Mouse (Mus musculus) intestine, postnatal 0 days (tissue): ENCODE measurements around the gene Mthfsl. TPM values are rescaled to one million over a fixed set of nuclear protein-coding genes. Genes with fewer than 3 reads are reported as not detected.
"Not testable (repeated sequence)": the region's sequence is repeated elsewhere in the genome, so short reads cannot be mapped to it uniquely, and the experiment has no call there.

Experiments
- ATAC-seq: fragments of 200-750 bp; cut with Nextera tagmentation; 2 replicates; pipeline ENCODE4 v1.8.0; 2017; ENCODE audit warnings: mild to moderate bottlenecking, moderate TSS enrichment, moderate library complexity
- H3K27ac ChIP-seq: fragments of 300-500 bp; sonication (generic); 2 replicates; pipeline ENCODE4 v1.5.1; 2014; ENCODE audit warnings: mild to moderate bottlenecking, low read depth, low read length, moderate library complexity
- H3K27me3 ChIP-seq: fragments of 300-500 bp; sonication (generic); replicated peaks from 2 replicates; pipeline ENCODE4 v1.6.1; 2014; ENCODE audit warnings: low read length, mixed read lengths; ENCODE audit not compliant: control insufficient read depth, insufficient read depth
- H3K36me3 ChIP-seq: fragments of 300-500 bp; sonication (generic); 2 replicates; pipeline ENCODE4 v1.6.1; 2014; ENCODE audit warnings: mild to moderate bottlenecking, moderate library complexity; ENCODE audit not compliant: control insufficient read depth, insufficient read depth
- H3K4me1 ChIP-seq: fragments of 300-500 bp; sonication (generic); replicated peaks from 2 replicates; pipeline ENCODE4 v1.6.1; 2014; ENCODE audit warnings: antibody characterized with exemption, low read length, mixed read lengths; ENCODE audit not compliant: control insufficient read depth, insufficient read depth
- H3K4me2 ChIP-seq: fragments of 300-500 bp; sonication (generic); replicated peaks from 2 replicates; pipeline ENCODE4 v1.6.1; 2014; ENCODE audit warnings: low read depth, mild to moderate bottlenecking, moderate library complexity
- H3K4me3 ChIP-seq: fragments of 300-500 bp; sonication (generic); 2 replicates; pipeline ENCODE4 v1.5.1; 2014; ENCODE audit warnings: low read depth, low read length
- H3K9ac ChIP-seq: fragments of 300-500 bp; sonication (generic); 2 replicates; pipeline ENCODE4 v1.6.1; 2014; ENCODE audit warnings: mild to moderate bottlenecking, low read depth, low read length
- H3K9me3 ChIP-seq: fragments of 300-500 bp; sonication (generic); 2 replicates; pipeline ENCODE4 v1.6.1; 2016; ENCODE audit warnings: mixed run types; ENCODE audit not compliant: control insufficient read depth
- CTCF ChIP-seq: sonication (generic); IDR thresholded peaks from 2 replicates; pipeline ENCODE4 v1.5.1; 2016; ENCODE audit warnings: low read depth, mild to moderate bottlenecking, control low read depth, antibody characterized with exemption, moderate library complexity
- WGBS: fragments of 180-500 bp; shearing (Covaris S2); extraction: QIAGEN DNeasy Blood & Tissue Kit; methylation state at CpG from one replicate; pipeline ENCODE4 v1.1.7; 2014; 5-methylcytosine and 5-hydroxymethylcytosine counted together
- polyA plus RNA-seq: library from polyadenylated mRNA; unstranded; fragments of >200 nt; fragmentation: Nextera tagmentation; extraction: Ambion mirVana; gene quantifications from 2 replicates; pipeline ENCODE4 v1.2.1, GENCODE M21; 2015

Gene Mthfsl
- polyA plus RNA-seq, 1 experiment from 2014 or later = 53.3 TPM

DNA sequence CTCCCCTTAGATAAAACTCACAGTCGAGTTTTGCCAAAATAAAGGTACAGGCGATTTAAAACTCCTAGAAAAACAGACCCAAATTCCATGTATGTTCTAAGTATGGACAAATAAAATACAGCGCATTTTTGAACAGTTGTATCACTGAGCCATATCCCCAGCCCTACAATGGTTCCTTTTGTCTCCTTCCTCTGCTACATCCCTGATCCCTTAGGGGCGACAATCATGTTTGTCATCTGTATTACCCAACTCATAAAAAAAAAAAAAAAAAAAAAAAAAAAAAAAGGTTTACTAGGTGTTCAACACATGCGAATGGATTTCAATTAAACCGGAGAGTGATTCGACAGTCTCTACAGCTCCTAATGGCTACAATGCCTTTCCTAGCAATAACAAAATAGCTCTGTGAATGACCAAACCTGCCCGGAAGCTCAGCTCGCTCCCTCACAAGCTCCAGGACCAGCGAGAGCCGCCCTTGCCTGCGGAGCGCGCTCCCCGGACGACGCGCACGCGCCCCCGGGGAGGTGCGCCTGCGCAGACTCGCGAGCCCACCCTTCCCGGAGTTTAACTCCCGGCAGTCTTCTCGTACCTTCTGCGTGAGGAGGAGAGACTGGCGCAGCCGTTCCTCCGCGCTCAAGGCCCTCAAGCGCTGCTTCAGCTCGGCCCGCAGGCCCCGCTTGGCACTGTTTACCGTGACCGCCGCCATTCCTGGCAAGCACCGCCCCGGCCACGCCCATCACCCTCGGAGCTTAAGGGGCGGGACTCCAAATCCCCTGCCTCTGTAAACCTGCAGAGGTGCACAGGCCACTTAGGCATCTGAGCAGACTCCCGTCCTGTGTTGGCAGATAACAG, 799 bp downstream of the Mthfsl start:
- peak overlapping the region; percentile 52 for H3K4me2 ChIP-seq
- not testable (repeated sequence) for H3K4me1 ChIP-seq, H3K27ac ChIP-seq, H3K9me3 ChIP-seq, H3K36me3 ChIP-seq, H3K27me3 ChIP-seq, H3K9ac ChIP-seq
- peak overlapping the region; percentile 30 for H3K4me3 ChIP-seq
- 10% methylated on average over 7 of the region's 46 CpGs for WGBS
- peak; percentile 92 for ATAC-seq

GRCm38 (mm10) chr9:88718593-88718992, 1.5 kb downstream of the Mthfsl start:
- H3K9ac ChIP-seq, H3K27me3 ChIP-seq, H3K36me3 ChIP-seq, H3K4me1 ChIP-seq, H3K27ac ChIP-seq, ATAC-seq, H3K9me3 ChIP-seq, H3K4me3 ChIP-seq: not testable (repeated sequence)
- H3K4me2 ChIP-seq = peak overlapping the region; percentile 52
- 63% methylated on average over 4 of the region's 5 CpGs for WGBS

- peak; percentile 48 for TF ChIP-seq CTCF
- not testable (repeated sequence) for H3K4me3 ChIP-seq, H3K4me2 ChIP-seq, H3K27ac ChIP-seq, H3K27me3 ChIP-seq, H3K9ac ChIP-seq, H3K4me1 ChIP-seq, H3K9me3 ChIP-seq, H3K36me3 ChIP-seq, ATAC-seq
- WGBS = 34% methylated on average over 2 of the region's 2 CpGs
These were observed 2.0 kb downstream of the Mthfsl start for GRCm38 (mm10) chr9:88718140-88718539.

DNA sequence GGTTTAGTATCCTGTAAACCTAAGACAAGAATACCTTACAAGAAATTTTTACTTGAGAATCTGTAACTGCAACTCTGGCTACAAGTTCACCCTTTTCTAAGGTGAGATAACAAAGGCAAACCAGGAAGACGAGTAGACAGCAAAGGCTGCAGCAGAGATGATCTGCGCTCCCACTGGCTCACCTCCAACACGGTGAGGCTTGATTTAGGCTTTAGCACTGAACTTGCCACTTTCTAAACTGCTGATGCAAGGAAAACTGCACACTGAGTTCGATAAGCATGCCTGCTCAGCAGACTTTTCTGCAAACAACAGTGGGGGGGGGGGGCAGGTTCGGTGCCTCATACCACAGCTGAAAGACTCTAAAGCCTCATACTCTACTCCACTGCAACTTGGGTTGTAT, 5.6 kb downstream of the Mthfsl start:
- not testable (repeated sequence) for H3K9ac ChIP-seq

DNA sequence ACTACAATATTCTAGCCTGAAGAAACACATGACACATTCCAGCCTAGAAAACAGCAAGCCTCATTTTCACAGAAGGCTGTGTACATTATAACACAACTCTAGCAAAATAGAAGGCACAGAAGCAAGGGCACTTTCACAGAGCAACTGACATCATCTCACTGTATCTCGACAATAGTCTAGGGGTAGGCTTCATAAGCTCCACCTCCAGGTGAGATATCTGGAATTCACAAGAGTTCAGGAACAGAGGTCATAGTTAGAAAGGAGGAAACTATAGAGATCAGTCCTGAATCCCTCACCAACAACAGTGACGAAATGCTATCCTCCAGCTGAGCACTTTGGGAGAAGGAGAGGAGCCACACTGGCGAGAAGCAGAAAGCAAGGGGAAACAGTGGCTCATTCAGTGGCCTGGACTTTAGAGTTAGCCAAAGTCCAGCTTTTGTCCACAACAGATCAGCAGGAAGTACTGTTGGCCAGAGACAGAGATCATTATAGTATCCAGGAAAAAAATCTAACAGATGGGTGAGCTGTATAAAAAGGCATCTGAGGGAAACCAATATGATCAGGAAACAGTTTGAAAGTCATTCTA, 7.8 kb downstream of the Mthfsl start:
- H3K27me3 ChIP-seq, H3K9ac ChIP-seq, H3K36me3 ChIP-seq, H3K4me3 ChIP-seq, H3K9me3 ChIP-seq, H3K4me1 ChIP-seq, H3K4me2 ChIP-seq: not testable (repeated sequence)
- peak; percentile 94 for ATAC-seq
- H3K27ac ChIP-seq = peak overlapping the region; percentile 41; the same call in 1 of the 2 replicates
- WGBS = 40% methylated on average over 3 of the region's 3 CpGs

More for the DNA sequence above, 5.6 kb downstream of the Mthfsl start:
- ATAC-seq, H3K4me2 ChIP-seq, H3K4me3 ChIP-seq, H3K4me1 ChIP-seq, H3K27me3 ChIP-seq, H3K36me3 ChIP-seq, H3K9me3 ChIP-seq, H3K27ac ChIP-seq: not testable (repeated sequence)
- WGBS = 71% methylated on average over 5 of the region's 5 CpGs

DNA sequence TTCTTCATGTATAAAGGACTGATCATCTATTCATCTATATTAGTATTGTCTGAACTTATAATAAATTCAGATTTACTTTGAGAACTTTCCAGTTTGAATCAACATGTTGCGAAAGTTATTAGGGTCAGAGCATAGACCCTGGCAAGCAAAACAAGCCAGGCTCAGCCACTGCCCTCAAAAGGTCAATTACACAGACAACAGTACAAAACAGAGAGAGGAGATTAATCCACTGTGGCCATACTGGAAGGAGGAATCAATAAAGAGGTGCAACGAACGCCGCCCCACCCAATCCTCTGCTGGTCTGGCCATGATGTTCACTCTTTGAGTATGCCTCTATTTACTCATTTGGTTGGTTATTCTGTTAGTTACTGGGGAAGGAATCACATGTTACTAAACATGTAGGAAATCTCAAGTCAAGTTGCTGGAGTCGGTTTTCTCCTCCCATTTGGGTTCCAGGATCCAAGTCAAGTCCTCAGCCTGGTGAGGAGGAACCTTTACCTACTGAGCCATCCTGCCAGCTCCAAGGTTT, 9.1 kb downstream of the Mthfsl start:
- WGBS = 87% methylated on average over 4 of the region's 5 CpGs
- H3K9ac ChIP-seq, H3K4me2 ChIP-seq, H3K9me3 ChIP-seq, H3K27ac ChIP-seq, ATAC-seq, H3K4me3 ChIP-seq, H3K27me3 ChIP-seq, H3K36me3 ChIP-seq, H3K4me1 ChIP-seq: not testable (repeated sequence)

DNA sequence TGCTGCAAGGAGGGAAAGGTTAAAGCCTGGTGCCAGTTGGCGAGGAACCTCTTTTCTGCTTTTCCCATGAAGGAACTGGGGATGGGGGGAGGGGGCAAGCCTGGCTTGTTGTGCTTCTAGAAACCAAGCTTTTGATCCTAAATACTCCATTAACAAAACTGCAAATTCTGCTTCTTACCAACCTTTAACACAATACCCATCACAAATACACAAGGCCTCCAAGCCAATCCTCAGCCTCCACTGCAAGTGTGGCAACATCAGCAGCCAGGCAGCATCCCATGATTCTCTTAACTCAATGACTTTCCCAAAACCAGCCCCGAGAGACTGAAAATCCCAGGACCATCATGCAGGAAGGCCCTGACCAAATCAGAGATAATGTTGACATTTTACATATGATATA, 9.7 kb downstream of the Mthfsl start:
- not testable (repeated sequence) for H3K27ac ChIP-seq, H3K4me1 ChIP-seq, ATAC-seq, H3K36me3 ChIP-seq, H3K27me3 ChIP-seq, H3K9ac ChIP-seq, H3K4me2 ChIP-seq, H3K4me3 ChIP-seq, H3K9me3 ChIP-seq
- 92% methylated on average over 2 of the region's 2 CpGs for WGBS

- 65% methylated on average over 5 of the region's 5 CpGs for WGBS
- not testable (repeated sequence) for H3K27me3 ChIP-seq
These were observed 10.3 kb downstream of the Mthfsl start for GRCm38 (mm10) chr9:88709794-88710193.

More at GRCm38 (mm10) chr9:88709794-88710193, 10.3 kb downstream of the Mthfsl start:
- H3K9ac ChIP-seq, H3K27ac ChIP-seq, H3K4me3 ChIP-seq, H3K36me3 ChIP-seq, H3K9me3 ChIP-seq, H3K4me1 ChIP-seq, H3K4me2 ChIP-seq, ATAC-seq: not testable (repeated sequence)
